Mouse (Mus musculus): ENCODE data around the gene Usp30. TPM values are rescaled to one million over a fixed set of nuclear protein-coding genes. Genes with fewer than 3 reads are reported as not detected.

Gene Usp30
- polyA plus RNA-seq, 1 experiment from 2014 or later, result 18.5 TPM

DNA sequence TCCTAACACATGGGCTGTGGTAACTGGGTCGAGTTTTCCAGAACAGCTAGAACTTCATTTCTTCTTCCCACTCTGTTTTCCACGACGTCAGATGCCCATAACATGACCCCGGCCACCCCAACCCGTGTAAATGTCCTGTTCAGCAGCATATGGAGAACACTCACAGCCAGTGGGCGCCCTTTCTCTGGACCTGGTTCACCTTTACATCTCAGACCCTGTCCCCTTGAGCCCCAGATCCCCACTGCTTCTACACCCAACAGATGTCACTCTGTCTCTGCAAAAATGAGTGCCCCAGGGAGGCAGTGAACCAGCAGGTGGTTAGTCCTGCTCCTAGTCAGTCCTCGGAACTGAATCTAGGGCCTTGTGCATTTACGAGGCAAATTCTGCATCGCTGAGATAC is 2.7 kb downstream of the Usp30 start:
- no peak overlapping the region for H3K4me2 ChIP-seq
- H3K27ac ChIP-seq (replicated peaks), result no peak overlapping the region
- no peaks in the 10 kb centered on the region for H3K27me3 ChIP-seq
- H3K4me3 ChIP-seq, result no peak overlapping the region
- H3K9ac ChIP-seq, result no peak overlapping the region
- ATAC-seq (ENCODE audit: low FRiP score, low read depth), result no peak
- H3K9me3 ChIP-seq, result no peaks in the 10 kb centered on the region
- peaks cover 4% of the 10 kb centered on the region; the same call in 1 of the 2 replicates for H3K4me1 ChIP-seq (replicated peaks)
- peaks cover 8% of the 10 kb centered on the region for H3K36me3 ChIP-seq
- 78% methylated on average over 9 of the region's 9 CpGs for WGBS

DNA sequence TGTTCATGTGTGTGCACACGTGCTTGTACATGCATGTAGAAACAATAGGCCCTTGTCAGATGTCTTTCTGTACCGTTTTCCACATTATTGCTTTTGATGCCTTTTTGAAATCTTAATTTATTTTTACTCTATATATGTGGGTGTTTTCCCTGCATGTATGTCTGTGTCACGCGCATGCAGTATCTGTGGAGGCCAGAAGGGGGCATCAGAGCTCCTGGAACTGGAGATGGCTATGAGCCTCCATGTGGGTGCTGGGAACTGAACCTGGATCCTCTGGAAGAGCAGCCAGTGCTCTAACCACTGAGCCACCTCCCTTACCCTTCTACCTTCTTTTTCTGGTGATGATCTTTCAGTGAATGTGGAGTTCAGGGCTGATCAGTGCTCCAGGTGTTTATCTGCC is 5.6 kb downstream of the Usp30 start:
- Histone ChIP-seq H3K36me3 (0 out of 2 replicates have a peak, but pooled peaks cover 3% of the 10 kb centered on the region), H3K9me3 (no peaks in the 10 kb centered on the region), H3K27ac (replicated peaks) (no peak overlapping the region), H3K4me3 (no peak overlapping the region), H3K4me1 (replicated peaks) (peaks cover 4% of the 10 kb centered on the region; the same call in 1 of the 2 replicates), H3K4me2 (no peak overlapping the region), H3K9ac (no peak overlapping the region), H3K27me3 (no peaks in the 10 kb centered on the region)
- no peak for ATAC-seq (ENCODE audit: low FRiP score, low read depth)
- 95% methylated on average over 4 of the region's 4 CpGs for WGBS

DNA sequence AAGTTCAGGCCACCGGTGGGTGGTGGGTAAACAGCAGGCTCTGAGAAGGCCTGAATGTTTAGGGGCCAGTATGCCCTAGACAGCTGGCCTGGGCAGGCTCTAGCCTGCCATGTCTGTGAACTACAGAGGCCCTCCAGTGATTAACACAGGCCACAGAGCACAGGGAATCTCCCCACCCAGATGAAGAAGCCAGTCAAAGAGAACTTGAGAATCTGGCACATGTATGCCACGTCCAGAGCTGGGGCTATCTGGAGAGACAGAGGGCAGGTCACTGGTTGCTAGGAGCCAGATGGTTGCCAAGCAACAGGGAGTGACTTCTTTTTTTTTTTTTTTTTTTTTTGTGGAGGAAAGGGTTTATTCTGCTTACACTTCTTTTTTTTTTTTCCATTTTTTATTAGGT is 7.0 kb downstream of the Usp30 start:
- whole genome bisulfite sequencing, result 36% methylated on average over 2 of the region's 2 CpGs
- Histone ChIP-seq H3K4me1 (replicated peaks) (peaks cover 4% of the 10 kb centered on the region; the same call in 1 of the 2 replicates), H3K9me3 (no peaks in the 10 kb centered on the region), H3K4me2 (no peak overlapping the region), H3K36me3 (0 out of 2 replicates have a peak, but pooled peaks cover 3% of the 10 kb centered on the region), H3K4me3 (no peak overlapping the region), H3K27ac (replicated peaks) (no peak overlapping the region), H3K9ac (no peak overlapping the region), H3K27me3 (no peaks in the 10 kb centered on the region)
- ATAC-seq (ENCODE audit: low FRiP score, low read depth), result no peak

DNA sequence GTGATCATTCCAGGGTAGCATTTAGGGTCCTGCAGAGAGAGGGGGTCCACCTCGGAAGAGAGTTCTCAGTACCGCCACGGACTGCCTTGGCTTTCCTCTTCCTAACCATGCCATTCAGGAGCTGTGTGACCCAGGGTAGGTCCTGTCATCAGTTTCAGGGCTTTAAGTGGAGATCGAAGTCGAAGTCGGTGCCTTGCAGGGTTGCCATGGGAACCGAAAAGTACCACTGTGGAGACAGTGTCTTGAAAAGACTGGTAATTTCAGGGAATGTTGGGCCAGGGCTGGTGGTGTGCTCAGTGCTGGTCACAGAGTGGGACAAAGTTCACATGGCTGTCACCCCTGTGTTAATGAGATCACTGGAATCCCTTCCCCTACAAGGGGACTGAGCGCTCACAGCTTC is 11.7 kb downstream of the Usp30 start:
- H3K4me3 ChIP-seq, result no peak overlapping the region
- ATAC-seq (ENCODE audit: low FRiP score, low read depth), result no peak
- 42% methylated on average over 8 of the region's 8 CpGs for WGBS

DNA sequence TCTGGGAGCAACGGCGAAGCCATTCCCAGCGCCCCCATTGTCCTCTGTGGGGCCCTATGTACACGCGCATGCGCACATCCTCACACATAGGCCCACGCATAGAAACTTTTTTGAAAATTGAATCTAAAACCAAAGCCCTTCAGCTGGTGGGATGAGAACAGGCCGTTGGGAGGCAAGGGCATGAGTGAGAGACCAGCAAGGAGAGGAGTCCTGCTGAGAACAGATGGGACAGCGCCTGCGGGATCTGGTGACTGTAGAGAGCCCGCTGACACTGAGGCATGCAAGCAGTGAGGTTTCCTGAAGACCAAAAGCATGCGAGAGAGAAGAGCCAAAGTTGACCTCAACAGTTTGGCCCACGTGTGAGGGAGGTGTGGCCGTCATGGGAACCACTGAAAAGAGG is 20.2 kb downstream of the Usp30 start:
- Histone ChIP-seq H3K9ac (no peak overlapping the region), H3K27ac (replicated peaks) (no peak overlapping the region), H3K9me3 (no peaks in the 10 kb centered on the region), H3K4me2 (no peak overlapping the region), H3K27me3 (no peaks in the 10 kb centered on the region), H3K4me3 (no peak overlapping the region), H3K36me3 (no peaks in the 10 kb centered on the region; the same call in 1 of the 2 replicates), H3K4me1 (replicated peaks) (peaks cover 17% of the 10 kb centered on the region)
- 81% methylated on average over 14 of the region's 14 CpGs for whole genome bisulfite sequencing
- ATAC-seq (ENCODE audit: low FRiP score, low read depth), result no peak

More for the DNA sequence above, 11.7 kb downstream of the Usp30 start:
- no peaks in the 10 kb centered on the region for H3K9me3 ChIP-seq
- no peaks in the 10 kb centered on the region for H3K36me3 ChIP-seq
- H3K27ac ChIP-seq (replicated peaks), result no peak overlapping the region
- no peak overlapping the region for H3K9ac ChIP-seq
- H3K4me2 ChIP-seq, result no peak overlapping the region
- no peaks in the 10 kb centered on the region for H3K27me3 ChIP-seq
- peaks cover 4% of the 10 kb centered on the region; the same call in 1 of the 2 replicates for H3K4me1 ChIP-seq (replicated peaks)

DNA sequence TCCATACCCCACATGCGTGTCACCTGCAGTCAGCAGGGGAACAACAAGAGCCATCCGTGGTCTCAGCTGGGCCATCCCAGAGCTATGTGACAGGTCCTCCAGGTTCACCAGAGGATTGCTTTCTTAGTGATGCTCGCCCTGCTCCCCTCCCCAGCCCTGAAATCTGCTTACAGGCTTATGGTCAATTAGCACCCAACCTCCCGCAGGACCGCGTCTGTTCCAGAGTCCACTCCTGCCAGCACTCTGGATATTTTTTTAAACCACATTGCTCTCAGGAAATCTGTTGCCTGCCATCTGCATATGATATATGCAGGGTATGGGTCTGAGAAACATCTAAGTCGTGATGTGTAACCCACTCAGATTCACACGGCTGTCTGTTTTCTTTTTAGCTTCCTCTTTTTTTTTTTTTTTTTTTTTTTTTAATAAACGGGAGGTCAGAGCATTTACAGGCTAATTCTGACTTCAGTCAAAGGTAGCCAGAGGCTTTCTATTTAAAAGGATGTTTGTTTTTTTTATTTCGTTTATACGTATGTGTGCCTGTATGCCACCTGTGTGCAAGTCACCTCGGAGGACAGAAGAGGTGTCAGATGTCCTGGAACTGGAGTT is 22.7 kb downstream of the Usp30 start:
- ATAC-seq (ENCODE audit: low FRiP score, low read depth), result no peak
- Histone ChIP-seq H3K4me3 (no peak overlapping the region), H3K4me1 (replicated peaks) (peaks cover 23% of the 10 kb centered on the region), H3K9me3 (no peaks in the 10 kb centered on the region), H3K27me3 (no peaks in the 10 kb centered on the region), H3K4me2 (no peak overlapping the region), H3K9ac (no peak overlapping the region), H3K36me3 (no peaks in the 10 kb centered on the region; the same call in 1 of the 2 replicates), H3K27ac (replicated peaks) (no peak overlapping the region)
- WGBS, result 78% methylated on average over 12 of the region's 12 CpGs

DNA sequence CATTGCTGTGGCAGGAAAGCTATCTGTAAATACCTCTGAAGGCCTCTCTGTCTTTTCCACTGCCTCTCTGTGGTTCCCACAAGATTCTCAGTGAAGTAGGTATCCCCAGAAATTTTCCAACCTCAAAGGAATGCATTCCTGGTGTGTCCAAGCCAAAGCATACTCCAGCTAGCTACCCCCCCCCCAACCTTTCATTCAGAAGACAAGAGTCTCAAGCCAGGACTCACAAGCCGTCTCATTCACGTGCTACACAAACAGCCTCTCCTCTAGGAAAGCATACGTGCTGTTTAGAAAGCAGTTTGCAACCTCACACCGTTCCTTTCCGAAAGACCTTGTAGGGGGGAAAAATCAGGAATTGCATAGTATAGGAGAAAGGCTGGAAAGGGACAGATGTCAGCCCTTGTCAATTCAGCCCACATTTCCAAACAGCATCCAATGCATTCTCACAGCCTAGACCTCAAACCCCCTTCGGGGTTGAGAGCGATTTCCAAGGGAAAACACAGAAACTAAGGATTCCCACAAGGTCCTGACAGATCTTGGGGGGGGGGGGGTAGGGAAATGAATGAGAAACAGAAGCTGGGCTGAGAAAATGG is 25.3 kb downstream of the Usp30 start:
- peaks cover 23% of the 10 kb centered on the region for H3K4me1 ChIP-seq (replicated peaks)
- peak; percentile 44; the same call in 1 of the 2 replicates for ATAC-seq (ENCODE audit: low FRiP score, low read depth)
- H3K9ac ChIP-seq, result peak overlapping the region; percentile 86
- H3K4me2 ChIP-seq, result peak overlapping the region; percentile 62
- H3K27ac ChIP-seq (replicated peaks), result peak overlapping the region; percentile 92
- H3K36me3 ChIP-seq, result no peaks in the 10 kb centered on the region
- no peaks in the 10 kb centered on the region for H3K27me3 ChIP-seq
- WGBS, result 8% methylated on average over 7 of the region's 7 CpGs
- H3K9me3 ChIP-seq, result no peaks in the 10 kb centered on the region
- H3K4me3 ChIP-seq, result peak overlapping the region; percentile 67

DNA sequence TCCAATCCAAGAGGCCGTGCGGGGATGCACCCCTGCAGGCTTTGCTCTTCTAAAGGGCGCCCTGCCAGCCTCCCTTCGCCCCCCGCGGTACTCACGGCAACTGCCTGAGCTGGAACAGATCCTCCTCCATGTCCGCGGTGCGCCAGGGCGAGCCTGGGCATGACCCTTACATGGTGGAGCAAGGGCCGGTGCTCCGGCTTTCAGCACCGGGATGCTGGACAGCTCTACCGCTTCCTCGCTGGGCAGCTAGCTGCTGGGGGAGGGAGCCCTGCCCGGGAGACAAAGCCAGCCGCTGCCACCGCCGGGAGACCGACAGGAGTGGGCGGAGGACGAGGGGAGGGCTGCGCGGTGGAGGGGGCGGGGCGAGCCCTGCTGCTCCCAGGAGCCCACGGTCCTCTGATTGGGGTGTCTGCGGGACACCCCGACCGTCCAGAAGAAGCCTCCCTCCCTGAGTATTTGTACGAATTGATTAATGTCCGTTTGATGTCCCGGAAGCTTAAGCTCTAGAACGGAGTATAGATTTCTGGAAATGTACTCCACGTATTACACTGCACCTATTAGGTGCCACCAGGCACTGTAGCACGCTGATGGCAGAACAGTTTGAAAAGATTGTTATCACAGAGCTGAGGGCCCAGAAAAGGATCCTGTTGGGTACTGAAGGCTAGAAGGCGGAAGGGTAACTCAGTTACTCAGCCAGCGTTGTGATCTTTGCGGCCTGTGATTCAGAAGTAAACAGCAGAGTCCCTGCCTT is 26.0 kb downstream of the Usp30 start, which contains the start of gene Svop:
TSS of gene Svop (minus strand) at position 514 of the 751 bp plus-strand sequence.
- no peaks in the 10 kb centered on the region for H3K36me3 ChIP-seq
- peak within 1 kb of the TSS; percentile 62 for H3K4me2 ChIP-seq
- peak within 1 kb of the TSS; percentile 92 for H3K27ac ChIP-seq (replicated peaks)
- peak within 1 kb of the TSS; percentile 86 for H3K9ac ChIP-seq
- H3K27me3 ChIP-seq, result no peaks in the 10 kb centered on the region
- H3K9me3 ChIP-seq, result no peaks in the 10 kb centered on the region
- peak; percentile 83 for ATAC-seq (ENCODE audit: low FRiP score, low read depth)
- H3K4me1 ChIP-seq (replicated peaks), result peaks cover 23% of the 10 kb centered on the region
- 3% methylated on average over 40 of the region's 40 CpGs for whole genome bisulfite sequencing
- H3K4me3 ChIP-seq, result peak within 1 kb of the TSS; percentile 67

DNA sequence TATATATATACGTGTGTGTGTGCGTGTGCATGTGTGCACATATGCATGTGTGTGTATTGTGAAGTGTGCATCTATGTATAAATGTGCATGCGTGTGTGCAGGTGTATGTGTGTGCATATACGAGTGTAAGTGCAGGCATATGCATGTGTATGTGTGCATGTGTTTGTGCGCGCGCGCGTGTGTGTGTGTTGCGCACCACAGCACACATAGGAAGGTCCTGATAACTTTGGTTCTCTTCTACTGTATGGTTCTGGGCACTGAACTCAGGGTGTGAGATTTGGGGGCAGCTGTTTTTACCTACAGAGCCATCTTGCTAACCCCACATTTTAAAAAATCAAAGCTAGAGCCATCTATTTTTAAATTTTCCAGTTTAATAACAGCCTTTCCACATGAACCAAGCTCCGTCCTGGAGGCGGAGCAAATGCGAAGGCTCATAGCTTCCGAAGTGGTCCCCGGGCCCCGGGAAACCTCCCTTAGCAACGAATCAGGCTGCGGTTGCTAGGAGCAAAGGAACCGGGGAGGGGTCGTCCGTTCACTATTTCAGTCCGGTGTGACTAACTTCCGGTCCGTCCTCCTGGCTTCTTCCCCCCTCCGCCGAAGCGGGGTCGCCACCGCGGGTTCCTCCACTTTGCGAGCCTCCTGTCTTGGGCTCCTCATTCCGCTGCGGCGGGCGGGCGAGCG is 34.6 kb downstream of the Usp30 start:
- Histone ChIP-seq H3K27me3 (no peaks in the 10 kb centered on the region), H3K27ac (replicated peaks) (peak overlapping the region; percentile 84), H3K4me3 (peak overlapping the region; percentile 69), H3K9me3 (no peaks in the 10 kb centered on the region), H3K36me3 (peaks cover 10% of the 10 kb centered on the region), H3K9ac (peak overlapping the region; percentile 84), H3K4me2 (peak overlapping the region; percentile 81), H3K4me1 (replicated peaks) (peaks cover 28% of the 10 kb centered on the region)
- 7% methylated on average over 37 of the region's 37 CpGs for WGBS
- ATAC-seq (ENCODE audit: low FRiP score, low read depth), result peak; percentile 94

DNA sequence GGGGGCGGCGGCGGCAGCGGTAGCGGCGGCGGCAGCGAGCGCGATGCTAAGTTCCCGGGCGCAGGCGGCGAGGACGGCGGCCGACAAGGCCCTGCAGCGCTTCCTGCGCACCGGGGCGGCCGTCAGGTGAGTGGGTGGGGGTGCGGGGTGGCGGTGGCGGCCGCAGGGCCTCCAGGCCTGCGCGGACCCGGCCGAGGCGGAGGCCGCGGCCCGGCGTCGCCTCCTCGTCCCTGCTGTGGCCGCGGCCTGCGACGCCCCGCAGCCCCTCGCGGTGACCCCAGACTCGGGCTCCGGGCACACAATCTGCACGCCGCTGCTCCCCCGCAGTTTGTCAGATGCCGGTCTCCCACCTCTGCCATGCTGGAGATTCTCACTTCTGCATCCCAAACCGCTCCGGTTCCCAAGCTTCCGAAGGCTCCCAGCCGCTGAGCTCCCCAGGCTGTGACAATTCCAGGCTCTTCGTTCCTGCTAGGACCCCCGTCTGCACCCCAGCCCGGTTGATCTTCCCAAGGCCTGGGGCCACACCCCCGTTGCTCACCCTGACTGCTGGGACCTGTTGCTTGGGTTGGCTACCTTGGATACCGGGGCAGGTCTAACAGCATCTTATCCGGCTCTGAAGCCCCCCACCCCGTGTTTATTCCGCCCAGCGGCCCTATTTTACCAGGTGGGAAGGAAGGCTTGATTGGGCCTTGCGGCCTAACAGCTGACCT is 35.3 kb downstream of the Usp30 start:
- Histone ChIP-seq H3K4me2 (peak overlapping the region; percentile 81), H3K27ac (replicated peaks) (peak overlapping the region; percentile 84), H3K27me3 (no peaks in the 10 kb centered on the region), H3K9ac (peak overlapping the region; percentile 84), H3K9me3 (no peaks in the 10 kb centered on the region), H3K4me3 (peak overlapping the region; percentile 69), H3K4me1 (replicated peaks) (peaks cover 28% of the 10 kb centered on the region), H3K36me3 (peaks cover 11% of the 10 kb centered on the region)
- WGBS, result 3% methylated on average over 41 of the region's 64 CpGs
- peak; percentile 74 for ATAC-seq (ENCODE audit: low FRiP score, low read depth)

DNA sequence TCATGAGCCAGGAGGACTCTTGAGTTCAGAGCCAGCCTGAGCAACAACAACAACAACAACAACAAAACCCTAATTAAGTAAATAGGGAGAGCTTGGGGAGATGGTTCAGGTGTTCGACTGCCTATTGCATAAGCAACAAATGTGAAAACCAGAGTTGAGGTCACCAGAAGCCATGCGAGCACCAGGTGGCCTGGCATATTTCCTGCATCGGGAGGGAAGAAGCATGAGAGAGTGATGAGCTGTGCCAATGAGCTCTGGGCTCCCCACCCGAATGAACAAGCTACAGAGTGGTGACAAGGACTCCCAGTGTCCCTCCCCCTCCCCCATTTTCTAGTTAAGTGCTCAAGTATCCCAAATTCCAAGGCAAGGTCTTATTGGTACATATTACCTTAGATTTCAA is 36.6 kb downstream of the Usp30 start:
- 86% methylated on average over 4 of the region's 4 CpGs for WGBS
- H3K36me3 ChIP-seq, result peaks cover 21% of the 10 kb centered on the region
- ATAC-seq (ENCODE audit: low FRiP score, low read depth), result no peak
- no peak overlapping the region for H3K9ac ChIP-seq
- H3K27me3 ChIP-seq, result no peaks in the 10 kb centered on the region
- H3K4me3 ChIP-seq, result no peak overlapping the region
- no peaks in the 10 kb centered on the region for H3K9me3 ChIP-seq
- 0 out of 2 replicates have a peak overlapping the region, but pooled peaks have one; percentile 81 for H3K4me2 ChIP-seq
- peaks cover 28% of the 10 kb centered on the region for H3K4me1 ChIP-seq (replicated peaks)
- H3K27ac ChIP-seq (replicated peaks), result no peak overlapping the region
